Mouse (Mus musculus): Measurements from ENCODE around the gene Ptpn23. TPM values are rescaled to one million over a fixed set of nuclear protein-coding genes. Genes with fewer than 3 reads are reported as not detected.

The Ptpn23 gene
- polyA plus RNA-seq, 1 experiment from 2014 or later = 12.2 TPM

- H3K36me3 ChIP-seq = no peaks in the 10 kb centered on the region
These were observed 62.8 kb downstream of the Ptpn23 start for GRCm38 (mm10) chr9:110345057-110345739.

GRCm38 (mm10) chr9:110343805-110344204 is 64.2 kb downstream of the Ptpn23 start:
- Histone ChIP-seq H3K4me1 (replicated peaks) (peaks cover 7% of the 10 kb centered on the region; the same call in 1 of the 2 replicates), H3K27ac (no peak overlapping the region), H3K36me3 (no peaks in the 10 kb centered on the region), H3K27me3 (replicated peaks) (no peaks in the 10 kb centered on the region), H3K4me3 (replicated peaks) (no peak overlapping the region), H3K9ac (no peak overlapping the region), H3K4me2 (replicated peaks) (no peak overlapping the region), H3K9me3 (no peaks in the 10 kb centered on the region)
- 23% methylated on average over 6 of the region's 6 CpGs for WGBS
- ATAC-seq = peak; percentile 23; the same call in 1 of the 2 replicates

More at GRCm38 (mm10) chr9:110345057-110345739, 62.8 kb downstream of the Ptpn23 start:
- Histone ChIP-seq H3K9ac (no peak overlapping the region), H3K27me3 (replicated peaks) (no peaks in the 10 kb centered on the region), H3K27ac (no peak overlapping the region), H3K4me3 (replicated peaks) (no peak overlapping the region), H3K4me2 (replicated peaks) (no peak overlapping the region), H3K4me1 (replicated peaks) (peaks cover 7% of the 10 kb centered on the region; the same call in 1 of the 2 replicates), H3K9me3 (no peaks in the 10 kb centered on the region)
- ATAC-seq = no peak
- WGBS = 61% methylated on average over 7 of the region's 7 CpGs

- no peak overlapping the region for H3K4me3 ChIP-seq (replicated peaks)
- H3K36me3 ChIP-seq = no peaks in the 10 kb centered on the region
- H3K9me3 ChIP-seq = no peaks in the 10 kb centered on the region
- no peak overlapping the region for H3K4me2 ChIP-seq (replicated peaks)
- whole genome bisulfite sequencing = 76% methylated on average over 8 of the region's 8 CpGs
- peaks cover 7% of the 10 kb centered on the region; the same call in 1 of the 2 replicates for H3K4me1 ChIP-seq (replicated peaks)
- no peak overlapping the region for H3K27ac ChIP-seq
- ATAC-seq = no peak
- H3K27me3 ChIP-seq (replicated peaks) = no peaks in the 10 kb centered on the region
- H3K9ac ChIP-seq = no peak overlapping the region
These were observed 66.0 kb downstream of the Ptpn23 start for GRCm38 (mm10) chr9:110342008-110342407.

- Histone ChIP-seq H3K27me3 (replicated peaks) (no peaks in the 10 kb centered on the region), H3K36me3 (no peaks in the 10 kb centered on the region), H3K27ac (no peak overlapping the region), H3K4me3 (replicated peaks) (no peak overlapping the region), H3K4me2 (replicated peaks) (no peak overlapping the region), H3K9me3 (no peaks in the 10 kb centered on the region), H3K4me1 (replicated peaks) (peaks cover 7% of the 10 kb centered on the region), H3K9ac (no peak overlapping the region)
- 85% methylated on average over 5 of the region's 5 CpGs for WGBS
- no peak for ATAC-seq
These were observed 67.8 kb downstream of the Ptpn23 start for GRCm38 (mm10) chr9:110340037-110340750.

Other genes starting within 250 kb of the Ptpn23 start
- 3.9 and 4.6 TPM in 2 replicates for gene Cspg5, start 164.4 kb downstream of the Ptpn23 start, polyA plus RNA-seq (2015; fragmentation: Nextera tagmentation; extraction: Ambion mirVana)
- gene Elp6, start 103.0 kb downstream of the Ptpn23 start, polyA plus RNA-seq (2015; fragmentation: Nextera tagmentation; extraction: Ambion mirVana) = 22.0 and 22.3 TPM in 2 replicates
- gene Scap, start 74.9 kb downstream of the Ptpn23 start, polyA plus RNA-seq (2015; fragmentation: Nextera tagmentation; extraction: Ambion mirVana) = 29.7 and 31.4 TPM in 2 replicates
- gene Ngp, start 11.5 kb upstream of the Ptpn23 start, polyA plus RNA-seq (2015; fragmentation: Nextera tagmentation; extraction: Ambion mirVana) = 5.3 and 10.7 TPM in 2 replicates
- 7.2 and 8.5 TPM in 2 replicates for gene Klhl18, start 68.5 kb upstream of the Ptpn23 start, polyA plus RNA-seq (2015; fragmentation: Nextera tagmentation; extraction: Ambion mirVana)
- 0.72 and 0.79 TPM in 2 replicates for gene Kif9, start 68.7 kb upstream of the Ptpn23 start, polyA plus RNA-seq (2015; fragmentation: Nextera tagmentation; extraction: Ambion mirVana)
- 24.7 and 25.3 TPM in 2 replicates for gene Setd2, start 124.4 kb upstream of the Ptpn23 start, polyA plus RNA-seq (2015; fragmentation: Nextera tagmentation; extraction: Ambion mirVana)
- gene Nradd, start 216.2 kb upstream of the Ptpn23 start, polyA plus RNA-seq (2015; fragmentation: Nextera tagmentation; extraction: Ambion mirVana) = 27.0 and 29.0 TPM in 2 replicates
- gene Nbeal2, start 245.9 kb upstream of the Ptpn23 start, polyA plus RNA-seq (2015; fragmentation: Nextera tagmentation; extraction: Ambion mirVana) = 3.6 and 4.9 TPM in 2 replicates
- gene Ccdc12, start 248.3 kb upstream of the Ptpn23 start, polyA plus RNA-seq (2015; fragmentation: Nextera tagmentation; extraction: Ambion mirVana) = 162 and 166 TPM in 2 replicates